In genomic region chr11:121390793-121391192, GRCm38 (mm10) we compare ENCODE assay signal across 20 mouse cellular contexts. TPM values are rescaled to one million over a fixed set of nuclear protein-coding genes. Genes with fewer than 3 reads are reported as not detected.
"Had no signal": no experiment of that assay in that cellular context is flagged by ENCODE, and none has a peak within 500 bp of the region (broad histone marks: within the 10 kb centered on the region; RNA-seq: fewer than 3 reads in every experiment).

No protein-coding gene starts in this region.

- H3K9ac ChIP-seq: liver, postnatal 0 days; lung, embryonic 15.5 days; midbrain, embryonic 13.5 days; midbrain, embryonic 15.5 days; neural tube, embryonic 12.5 days; stomach, embryonic 15.5 days had no signal

- H3K36me3 ChIP-seq: lung, embryonic 15.5 days; midbrain, embryonic 13.5 days; midbrain, embryonic 15.5 days; neural tube, embryonic 12.5 days; stomach, embryonic 15.5 days had no signal

- H3K9me3 ChIP-seq: lung, embryonic 15.5 days; midbrain, embryonic 13.5 days; midbrain, embryonic 15.5 days; neural tube, embryonic 12.5 days; stomach, embryonic 15.5 days had no signal

- H3K4me2 ChIP-seq: lung, embryonic 15.5 days; midbrain, embryonic 11.5 days; midbrain, embryonic 13.5 days; midbrain, embryonic 15.5 days; neural tube, embryonic 12.5 days; stomach, embryonic 15.5 days had no signal

- H3K27ac ChIP-seq: lung, embryonic 15.5 days; macrophage; midbrain, embryonic 13.5 days; midbrain, embryonic 15.5 days; neural tube, embryonic 12.5 days; stomach, embryonic 15.5 days; stomach, postnatal 0 days had no signal

- H3K4me3 ChIP-seq: lung, embryonic 15.5 days; midbrain, embryonic 13.5 days; midbrain, embryonic 15.5 days; neural tube, embryonic 12.5 days; stomach, embryonic 15.5 days had no signal

- DNase-seq: liver, postnatal 0 days; lung, adult 2 months; lung, postnatal 14 days; lung, postnatal 36 days; right cerebral cortex, postnatal 14 days; thymus, adult 2 months; thymus, postnatal 25 days; thymus, postnatal 4 days had no signal

- ATAC-seq: liver, postnatal 0 days; lung, postnatal 0 days; midbrain, embryonic 13.5 days; midbrain, embryonic 15.5 days had no signal

- H3K27me3 ChIP-seq: lung, embryonic 15.5 days; midbrain, embryonic 15.5 days; neural tube, embryonic 12.5 days had no signal

RNA-seq across cellular contexts. Expression of gene Rab40b, which starts 2.7 kb away (rescaled TPM):
- total RNA-seq: megakaryocyte, adult 5-6 weeks; monocyte, adult 5-6 weeks; neutrophil, adult 5-6 weeks had no signal
- polyA plus RNA-seq: macrophage had no signal

RNA-seq across cellular contexts. Expression of gene Fn3k, which starts 43.9 kb away (rescaled TPM):
- total RNA-seq: monocyte, adult 5-6 weeks; neutrophil, adult 5-6 weeks had no signal
